Mouse (Mus musculus) kidney, postnatal 0 days (tissue): ENCODE measurements around the gene Arhgap27. TPM values are rescaled to one million over a fixed set of nuclear protein-coding genes. Genes with fewer than 3 reads are reported as not detected.

Experiments used
- ATAC-seq: fragments of 200-750 bp; cut with Nextera tagmentation; replicated peaks from 2 replicates; pipeline ENCODE4 v1.8.0; 2017; ENCODE audit warnings: low read depth, moderate number of reproducible peaks, moderate TSS enrichment, moderate library complexity; ENCODE audit not compliant: low FRiP score
- DNase-seq: peaks from one replicate; pipeline ENCODE4 v3.0.0-alpha.2; 2016; ENCODE audit warnings: low spot score
- H3K27ac ChIP-seq: fragments of 300-500 bp; sonication (generic); 2 replicates; pipeline ENCODE4 v1.5.1; 2014; ENCODE audit warnings: mild to moderate bottlenecking
- H3K27me3 ChIP-seq: fragments of 300-500 bp; sonication (generic); 2 replicates; pipeline ENCODE4 v1.6.1; 2014; ENCODE audit warnings: low read length, mixed read lengths; ENCODE audit not compliant: insufficient read depth
- H3K36me3 ChIP-seq: fragments of 300-500 bp; sonication (generic); 2 replicates; pipeline ENCODE4 v1.6.1; 2014; ENCODE audit warnings: low read length, mixed read lengths; ENCODE audit not compliant: insufficient read depth
- H3K4me1 ChIP-seq: fragments of 300-500 bp; sonication (generic); replicated peaks from 2 replicates; pipeline ENCODE4 v1.6.1; 2014; ENCODE audit warnings: antibody characterized with exemption, low read length, mixed read lengths; ENCODE audit not compliant: insufficient read depth
- H3K4me2 ChIP-seq: fragments of 300-500 bp; sonication (generic); 2 replicates; pipeline ENCODE4 v1.6.1; 2014; ENCODE audit warnings: mild to moderate bottlenecking, low read length, moderate library complexity, mixed read lengths
- H3K4me3 ChIP-seq: fragments of 300-500 bp; sonication (generic); replicated peaks from 2 replicates; pipeline ENCODE4 v1.5.1; 2014; ENCODE audit warnings: low read depth, low read length
- H3K9ac ChIP-seq: fragments of 300-500 bp; sonication (generic); 2 replicates; pipeline ENCODE4 v1.6.1; 2014; ENCODE audit warnings: low read depth, low read length
- H3K9me3 ChIP-seq: fragments of 300-500 bp; sonication (generic); replicated peaks from 2 replicates; pipeline ENCODE4 v1.6.1; 2016; ENCODE audit warnings: low read length, inconsistent platforms, mixed read lengths
- CTCF ChIP-seq: IDR thresholded peaks from 2 replicates; pipeline ENCODE4 v1.5.1; 2016; ENCODE audit warnings: antibody characterized with exemption, low read depth, mild to moderate bottlenecking, moderate library complexity
- WGBS: fragments of 180-500 bp; shearing (Covaris S2); extraction: QIAGEN DNeasy Blood & Tissue Kit; methylation state at CpG from one replicate; pipeline ENCODE4 v1.1.7; 2014; 5-methylcytosine and 5-hydroxymethylcytosine counted together
- polyA plus RNA-seq: library from polyadenylated mRNA; unstranded; fragments of >200 nt; fragmentation: Nextera tagmentation; extraction: Ambion mirVana; gene quantifications from 2 replicates; pipeline ENCODE4 v1.2.1, GENCODE M21; 2015

The Arhgap27 gene
- polyA plus RNA-seq, 1 experiment from 2014 or later = 16.6 TPM

DNA sequence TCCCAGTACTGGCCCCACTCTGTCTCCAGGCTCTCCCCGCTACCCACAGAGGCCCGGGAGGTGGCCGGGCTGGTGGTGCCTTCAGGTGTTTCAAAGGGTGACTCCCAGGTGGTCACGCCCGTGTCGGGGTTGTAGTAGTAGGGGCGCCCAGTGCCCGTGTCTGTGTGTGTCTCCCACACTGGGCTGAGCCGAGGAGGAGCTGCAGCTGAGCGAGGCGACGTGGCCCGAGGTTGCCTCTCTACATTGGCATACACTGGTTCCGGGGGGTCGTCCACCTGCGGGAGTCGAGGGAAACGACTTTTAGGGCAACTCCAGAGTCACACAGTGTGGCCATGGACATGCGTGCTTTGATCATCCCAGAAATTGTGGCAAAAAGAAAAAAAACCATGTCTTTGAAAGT is 23.4 kb downstream of the Arhgap27 start:
- ATAC-seq = peak; percentile 25; the same call in 1 of the 2 replicates
- 40% methylated on average over 19 of the region's 19 CpGs for WGBS
- no peaks in the 10 kb centered on the region for H3K27me3 ChIP-seq

DNA sequence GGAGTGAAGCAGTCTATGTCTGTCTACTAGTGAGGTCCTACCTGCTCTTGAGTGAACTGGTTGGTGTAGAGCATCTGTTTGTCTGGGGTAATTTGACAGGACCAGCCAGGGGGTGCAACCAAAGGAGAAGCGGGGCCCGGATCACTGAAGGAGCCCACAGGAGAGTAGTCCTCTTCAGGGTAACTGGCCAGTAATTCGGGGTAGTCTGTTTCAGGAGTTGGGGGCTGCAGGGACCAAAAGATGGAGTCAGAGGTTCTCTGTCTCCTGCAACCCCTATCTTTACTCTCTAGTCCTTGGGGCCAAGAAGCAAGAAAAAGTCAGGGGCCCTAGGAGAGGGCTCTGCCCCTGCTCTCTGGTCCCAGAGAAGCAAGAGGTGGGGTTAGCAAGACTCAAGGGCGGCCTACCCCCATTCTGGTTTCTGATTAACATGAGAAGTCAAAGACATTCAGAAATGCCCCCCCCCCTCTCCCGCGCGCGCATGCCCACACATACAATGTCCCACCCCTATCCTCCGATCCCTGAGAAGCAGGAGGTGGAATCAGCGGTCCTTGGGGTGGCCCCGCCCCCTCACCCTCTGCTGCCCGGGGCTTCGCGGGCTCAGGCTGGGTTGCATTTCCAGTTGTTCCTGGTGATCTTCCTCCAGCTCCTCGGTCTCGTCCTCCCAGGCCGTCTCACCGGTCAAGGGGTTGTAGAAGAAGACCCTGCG is 23.9 kb downstream of the Arhgap27 start:
- H3K9ac ChIP-seq = peak overlapping the region; percentile 54
- WGBS = 27% methylated on average over 19 of the region's 19 CpGs
- ATAC-seq (peak; percentile 78), DNase-seq (peak; percentile 72)
- H3K27me3 ChIP-seq = no peaks in the 10 kb centered on the region
- H3K9me3 ChIP-seq = no peaks in the 10 kb centered on the region
- no peaks in the 10 kb centered on the region for H3K36me3 ChIP-seq
- H3K4me1 ChIP-seq = peaks cover 13% of the 10 kb centered on the region
- no peak for TF ChIP-seq CTCF
- peak overlapping the region; percentile 94 for H3K27ac ChIP-seq
- H3K4me3 ChIP-seq = peak overlapping the region; percentile 26; the same call in 1 of the 2 replicates
- H3K4me2 ChIP-seq = peak overlapping the region; percentile 63

More for the DNA sequence above, 23.4 kb downstream of the Arhgap27 start:
- peak overlapping the region; percentile 26; the same call in 1 of the 2 replicates for H3K4me3 ChIP-seq
- H3K4me1 ChIP-seq = peaks cover 13% of the 10 kb centered on the region
- H3K9ac ChIP-seq = peak overlapping the region; percentile 54
- H3K4me2 ChIP-seq = peak overlapping the region; percentile 63
- no peak for DNase-seq
- no peaks in the 10 kb centered on the region for H3K9me3 ChIP-seq
- TF ChIP-seq CTCF = no peak
- H3K36me3 ChIP-seq = no peaks in the 10 kb centered on the region
- peak overlapping the region; percentile 94 for H3K27ac ChIP-seq

DNA sequence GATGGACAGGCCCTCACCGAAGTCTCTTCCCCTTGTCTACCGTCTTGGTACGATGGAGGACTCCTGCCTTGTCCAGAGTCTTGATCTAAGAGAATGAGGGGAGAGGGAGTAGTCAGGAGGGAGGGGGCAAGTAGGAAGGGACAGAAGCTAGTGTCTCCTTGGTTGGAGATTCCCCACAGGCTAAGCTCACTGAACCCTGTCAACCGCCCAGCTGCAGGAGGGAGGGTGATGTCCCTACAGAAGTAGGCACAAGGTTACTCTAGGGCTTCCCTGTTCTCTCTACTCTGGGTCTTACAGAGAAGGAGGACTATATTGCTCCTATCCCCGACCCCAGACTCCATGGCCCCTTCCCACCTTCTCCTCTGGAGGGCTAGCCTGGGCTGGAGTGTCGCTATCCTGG is 24.8 kb downstream of the Arhgap27 start:
- H3K36me3 ChIP-seq = no peaks in the 10 kb centered on the region
- H3K27me3 ChIP-seq = no peaks in the 10 kb centered on the region
- no peak for DNase-seq
- no peak for TF ChIP-seq CTCF
- H3K27ac ChIP-seq = peak overlapping the region; percentile 75
- H3K9ac ChIP-seq = no peak overlapping the region
- peaks cover 9% of the 10 kb centered on the region for H3K4me1 ChIP-seq
- peak; percentile 21; the same call in 1 of the 2 replicates for ATAC-seq
- 87% methylated on average over 6 of the region's 6 CpGs for WGBS
- no peaks in the 10 kb centered on the region for H3K9me3 ChIP-seq
- no peak overlapping the region for H3K4me3 ChIP-seq
- H3K4me2 ChIP-seq = no peak overlapping the region

DNA sequence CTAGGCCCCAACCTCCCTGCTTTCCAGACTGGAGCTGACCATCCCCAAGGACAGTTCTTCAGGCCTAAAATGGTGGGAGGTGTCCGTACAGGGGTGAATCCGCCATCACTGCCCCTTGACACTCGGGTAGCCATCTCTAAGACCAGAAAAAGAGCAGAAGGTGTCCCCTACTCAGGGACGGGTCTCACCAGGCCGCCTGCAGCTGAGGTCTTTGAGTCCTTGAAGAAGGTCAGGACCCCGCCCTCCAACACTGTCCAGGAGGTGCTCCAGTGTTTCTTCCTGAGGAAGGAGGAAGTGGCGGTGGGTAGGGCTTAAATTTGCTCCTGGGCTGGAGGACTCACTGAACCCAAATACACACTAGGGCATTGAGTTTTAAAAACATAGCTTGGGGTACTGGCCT is 25.4 kb downstream of the Arhgap27 start:
- Histone ChIP-seq H3K27me3 (no peaks in the 10 kb centered on the region), H3K9me3 (no peaks in the 10 kb centered on the region), H3K4me3 (no peak overlapping the region), H3K4me2 (no peak overlapping the region), H3K4me1 (peaks cover 9% of the 10 kb centered on the region), H3K9ac (no peak overlapping the region), H3K27ac (no peak overlapping the region), H3K36me3 (no peaks in the 10 kb centered on the region)
- WGBS = 80% methylated on average over 7 of the region's 7 CpGs
- no peak for DNase-seq
- no peak for ATAC-seq
- no peak for TF ChIP-seq CTCF

DNA sequence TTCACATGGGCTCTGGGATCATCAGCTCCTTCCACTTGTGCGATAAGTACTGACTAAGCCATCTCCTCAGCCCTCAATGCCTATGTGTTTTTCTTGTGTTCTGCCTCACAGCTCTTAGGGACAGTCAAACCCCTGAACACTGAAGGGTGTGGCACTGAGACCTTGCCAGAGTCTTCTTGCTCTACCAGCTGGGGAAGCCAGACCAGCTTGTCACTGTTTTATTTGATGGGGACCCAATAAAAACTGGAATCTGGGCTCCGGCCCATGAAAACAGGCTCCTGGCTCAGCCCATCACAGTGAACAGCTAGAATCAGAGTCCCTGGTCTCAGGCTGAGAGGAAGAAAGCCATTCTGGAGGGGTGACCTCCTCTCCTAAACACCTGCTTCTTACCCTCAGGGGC is 26.3 kb downstream of the Arhgap27 start:
- peaks cover 9% of the 10 kb centered on the region for H3K4me1 ChIP-seq
- TF ChIP-seq CTCF = no peak
- WGBS = 80% methylated on average over 2 of the region's 2 CpGs
- H3K4me2 ChIP-seq = no peak overlapping the region
- ATAC-seq (no peak), DNase-seq (no peak)
- H3K27ac ChIP-seq = no peak overlapping the region
- H3K9me3 ChIP-seq = no peaks in the 10 kb centered on the region
- H3K9ac ChIP-seq = no peak overlapping the region
- H3K27me3 ChIP-seq = 0 out of 2 replicates have a peak, but pooled peaks cover 3% of the 10 kb centered on the region
- H3K4me3 ChIP-seq = no peak overlapping the region
- no peaks in the 10 kb centered on the region for H3K36me3 ChIP-seq

DNA sequence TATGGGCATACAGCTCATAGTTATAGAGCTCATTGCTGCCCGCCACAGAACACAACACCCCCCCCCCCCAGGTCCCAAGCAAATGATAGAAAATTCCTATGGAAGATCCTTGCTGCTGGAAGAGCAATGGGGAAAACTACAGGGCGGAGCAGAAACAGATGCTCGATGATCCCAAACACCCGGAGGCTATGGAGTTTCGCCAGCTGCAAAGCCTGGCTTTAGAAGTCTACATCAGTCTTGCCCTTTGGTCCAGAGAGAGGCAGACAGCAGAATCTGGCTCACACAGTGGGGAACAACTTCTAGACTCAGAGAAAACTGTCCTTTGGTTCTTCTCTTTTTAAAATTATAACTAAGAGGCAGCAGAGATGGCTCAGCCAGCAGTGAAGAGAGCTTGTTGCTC is 27.9 kb downstream of the Arhgap27 start:
- 50% methylated on average over 5 of the region's 5 CpGs for WGBS
- H3K4me3 ChIP-seq = no peak overlapping the region
- no peak overlapping the region for H3K4me2 ChIP-seq
- no peaks in the 10 kb centered on the region for H3K9me3 ChIP-seq
- H3K4me1 ChIP-seq = peaks cover 9% of the 10 kb centered on the region
- H3K27me3 ChIP-seq = 0 out of 2 replicates have a peak, but pooled peaks cover 3% of the 10 kb centered on the region
- DNase-seq = peak; percentile 19
- no peaks in the 10 kb centered on the region for H3K36me3 ChIP-seq
- H3K9ac ChIP-seq = no peak overlapping the region
- TF ChIP-seq CTCF = no peak
- no peak overlapping the region for H3K27ac ChIP-seq
- ATAC-seq = no peak
